28 mouse cellular contexts compared by ENCODE assay signal in the genomic region with DNA sequence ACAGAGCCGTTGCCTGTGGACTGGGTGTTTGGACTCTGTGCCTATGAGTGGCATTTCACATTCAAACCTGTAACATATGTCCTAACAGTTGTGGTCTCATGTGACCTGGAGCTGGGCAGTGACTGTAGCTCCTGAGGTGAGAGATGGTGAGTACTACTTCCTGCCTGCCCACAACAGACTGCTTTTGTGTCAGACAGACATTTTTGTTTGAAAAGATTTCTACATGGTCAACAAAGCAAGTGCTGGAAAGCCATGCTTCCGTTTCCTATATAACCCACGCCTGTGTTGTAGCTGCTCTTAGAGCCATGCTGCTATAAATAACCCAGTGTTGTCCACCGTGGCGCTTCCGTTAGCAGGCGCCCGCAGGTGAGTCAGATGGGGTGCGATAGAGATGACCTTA. TPM values are rescaled to one million over a fixed set of nuclear protein-coding genes. Genes with fewer than 3 reads are reported as not detected.
DNase-seq lines count a peak whose midpoint lies in the region; ATAC-seq and TF ChIP-seq lines count a peak whose summit lies in the region.
"Had no signal": no experiment of that assay in that cellular context is flagged by ENCODE, and none has a peak within 500 bp of the region (broad histone marks: within the 10 kb centered on the region; RNA-seq: fewer than 3 reads in every experiment).

No protein-coding gene starts in this region.

- no peak for TF ChIP-seq CTCF in heart, postnatal 0 days (IDR thresholded peaks at IDR 0.05; ENCODE audit: low read depth)
- TF ChIP-seq CTCF in E14TG2a.4 (conservative IDR thresholded peaks at IDR 0.05; ENCODE audit: low read length), result no peak

- H3K9ac ChIP-seq in heart, postnatal 0 days (replicated peaks; ENCODE audit: low read depth, low read length), result no peak overlapping the region
- no peak overlapping the region for H3K9ac ChIP-seq in midbrain, embryonic 13.5 days (replicated peaks)
- H3K9ac ChIP-seq: embryonic facial prominence, embryonic 13.5 days; forebrain, embryonic 12.5 days; forebrain, embryonic 15.5 days; heart, embryonic 15.5 days; hindbrain, embryonic 14.5 days had no signal

- no peak overlapping the region for H3K4me3 ChIP-seq in heart, postnatal 0 days (ENCODE audit: low read depth, low read length)
- no peak overlapping the region for H3K4me3 ChIP-seq in heart, embryonic 10.5 days
- peak overlapping the region; percentile 13; the same call in 1 of the 2 replicates for H3K4me3 ChIP-seq in E14TG2a.4 (replicated peaks; ENCODE audit: low read length)
- no peak overlapping the region for H3K4me3 ChIP-seq in midbrain, embryonic 13.5 days (replicated peaks)
- H3K4me3 ChIP-seq: embryonic facial prominence, embryonic 10.5 days; embryonic facial prominence, embryonic 13.5 days; erythroblast, embryonic 14.5 days; forebrain, embryonic 12.5 days; forebrain, embryonic 15.5 days; heart, embryonic 15.5 days had no signal

- no peak for ATAC-seq in heart, postnatal 0 days (ENCODE audit: insufficient read depth, low read depth)
- peak; percentile 20; the same call in 1 of the 2 replicates for ATAC-seq in megakaryocyte, adult 5-6 weeks (ENCODE audit: poor library complexity, severe bottlenecking)
- ATAC-seq in midbrain, embryonic 13.5 days, result no peak
- ATAC-seq: forebrain, embryonic 15.5 days; hindbrain, postnatal 0 days; inflammation-experienced regulatory T-cells, adult 6 months; Patski had no signal

- H3K4me1 ChIP-seq in heart, postnatal 0 days (ENCODE audit: control insufficient read depth, insufficient read depth), result no peaks in the 10 kb centered on the region
- H3K4me1 ChIP-seq in heart, embryonic 10.5 days, result peaks cover 5% of the 10 kb centered on the region; the same call in 1 of the 2 replicates
- no peaks in the 10 kb centered on the region for H3K4me1 ChIP-seq in E14TG2a.4 (replicated peaks; ENCODE audit: low read depth, low read length)
- no peaks in the 10 kb centered on the region for H3K4me1 ChIP-seq in midbrain, embryonic 13.5 days (replicated peaks)
- H3K4me1 ChIP-seq: embryonic facial prominence, embryonic 10.5 days; embryonic facial prominence, embryonic 13.5 days; forebrain, embryonic 12.5 days; forebrain, embryonic 15.5 days had no signal

- no peak for DNase-seq in heart, postnatal 0 days (ENCODE audit: low spot score)
- no peak for DNase-seq in heart, embryonic 10.5 days (ENCODE audit: low spot score)
- DNase-seq in 416B (ENCODE audit: low read depth), result peak; percentile 89
- no peak for DNase-seq in kidney, adult 18-20 months
- no peak for DNase-seq in left cerebral cortex, adult 9 months (ENCODE audit: low spot score in 2 of 2)
- DNase-seq: adrenal gland, adult 2 months; adrenal gland, postnatal 14 days; cerebellum, adult 11-12 months; cerebellum, adult 8-10 months; cerebellum, postnatal 10 days; cerebellum, postnatal 36 days; embryo, embryonic 11 days; gastrocnemius, postnatal 25 days; heart, postnatal 14 days; heart, postnatal 4 days had no signal

- no peaks in the 10 kb centered on the region for H3K27me3 ChIP-seq in heart, postnatal 0 days (ENCODE audit: control insufficient read depth, insufficient read depth, low read length)
- H3K27me3 ChIP-seq in heart, embryonic 10.5 days (ENCODE audit: insufficient read depth, poor library complexity, severe bottlenecking), result no peaks in the 10 kb centered on the region
- no peaks in the 10 kb centered on the region for H3K27me3 ChIP-seq in E14TG2a.4 (ENCODE audit: insufficient read depth, low read length)
- H3K27me3 ChIP-seq in midbrain, embryonic 13.5 days, result no peaks in the 10 kb centered on the region
- H3K27me3 ChIP-seq: embryonic facial prominence, embryonic 13.5 days; forebrain, embryonic 12.5 days; forebrain, embryonic 15.5 days; heart, embryonic 15.5 days; Patski had no signal

- no peak for TF ChIP-seq EP300 in heart, postnatal 0 days (IDR thresholded peaks at IDR 0.05; ENCODE audit: low read depth)

- H3K9me3 ChIP-seq in heart, postnatal 0 days (replicated peaks; ENCODE audit: control insufficient read depth, low read length), result no peaks in the 10 kb centered on the region; the same call in 1 of the 2 replicates
- peaks cover 7% of the 10 kb centered on the region; the same call in 1 of the 2 replicates for H3K9me3 ChIP-seq in heart, embryonic 10.5 days
- H3K9me3 ChIP-seq in E14TG2a.4 (ENCODE audit: low read length), result peaks cover 100% of the 10 kb centered on the region
- no peaks in the 10 kb centered on the region for H3K9me3 ChIP-seq in midbrain, embryonic 13.5 days
- H3K9me3 ChIP-seq: forebrain, embryonic 15.5 days; heart, embryonic 15.5 days had no signal

- peaks cover 34% of the 10 kb centered on the region for H3K36me3 ChIP-seq in heart, postnatal 0 days (replicated peaks; ENCODE audit: control insufficient read depth, insufficient read depth, low read length)
- peaks cover 51% of the 10 kb centered on the region for H3K36me3 ChIP-seq in heart, embryonic 10.5 days
- peaks cover 98% of the 10 kb centered on the region for H3K36me3 ChIP-seq in E14TG2a.4 (ENCODE audit: insufficient read depth, low read length)
- H3K36me3 ChIP-seq in midbrain, embryonic 13.5 days, result peaks cover 35% of the 10 kb centered on the region
- H3K36me3 ChIP-seq: forebrain, embryonic 15.5 days had no signal

- peak overlapping the region; percentile 13; the same call in 1 of the 2 replicates for H3K27ac ChIP-seq in heart, postnatal 0 days (ENCODE audit: low read depth)
- H3K27ac ChIP-seq in heart, embryonic 10.5 days, result no peak overlapping the region
- H3K27ac ChIP-seq in midbrain, embryonic 13.5 days, result no peak overlapping the region
- H3K27ac ChIP-seq: embryonic facial prominence, embryonic 10.5 days; embryonic facial prominence, embryonic 13.5 days; forebrain, embryonic 12.5 days; forebrain, embryonic 15.5 days; heart, embryonic 15.5 days; hindbrain, embryonic 14.5 days; hindbrain, postnatal 0 days had no signal

- H3K4me2 ChIP-seq in heart, postnatal 0 days (ENCODE audit: low read depth, low read length), result no peak overlapping the region
- no peak overlapping the region for H3K4me2 ChIP-seq in midbrain, embryonic 13.5 days (replicated peaks)
- H3K4me2 ChIP-seq: embryonic facial prominence, embryonic 13.5 days; forebrain, embryonic 12.5 days; forebrain, embryonic 15.5 days; heart, embryonic 15.5 days; hindbrain, embryonic 14.5 days had no signal

- WGBS in heart, postnatal 0 days, result 38% methylated on average over 9 of the region's 9 CpGs
- 65% methylated on average over 9 of the region's 9 CpGs for WGBS in heart, embryonic 10.5 days
- WGBS in midbrain, embryonic 13.5 days, result 91% methylated on average over 9 of the region's 9 CpGs

RNA-seq across cellular contexts. Expression of a gene that starts 11.5 kb away (rescaled TPM):
- total RNA-seq in heart, postnatal 0 days (2014; rRNA removed; ENCODE audit: low replicate concordance), result 5.4 and 10.0 TPM in 2 replicates
- 3.9 and 4.5 TPM in 2 replicates for polyA plus RNA-seq in heart, postnatal 0 days (2015; fragmentation: Nextera tagmentation; extraction: Ambion mirVana)
- polyA plus RNA-seq in heart, embryonic 10.5 days (2016; fragmentation: Nextera tagmentation; extraction: Ambion mirVana), result 11.5 and 14.6 TPM in 2 replicates
- total RNA-seq in megakaryocyte, adult 5-6 weeks (2015), result 1.2 and 2.4 TPM in 2 replicates
- total RNA-seq in megakaryocyte, adult 5-6 weeks (2017), result 4.6 and 6.9 TPM in 2 replicates
- 8.8 and 9.7 TPM in 2 replicates for polyA plus RNA-seq in midbrain, embryonic 13.5 days (2015; fragmentation: Nextera tagmentation; extraction: Ambion mirVana)

RNA-seq across cellular contexts. Expression of a gene that starts 11.5 kb away (rescaled TPM):
- 29.8 and 43.3 TPM in 2 replicates for total RNA-seq in heart, postnatal 0 days (2014; rRNA removed; ENCODE audit: low replicate concordance)
- polyA plus RNA-seq in heart, postnatal 0 days (2015; fragmentation: Nextera tagmentation; extraction: Ambion mirVana), result 22.0 and 22.8 TPM in 2 replicates
- 33.5 and 45.1 TPM in 2 replicates for polyA plus RNA-seq in heart, embryonic 10.5 days (2016; fragmentation: Nextera tagmentation; extraction: Ambion mirVana)
- total RNA-seq in megakaryocyte, adult 5-6 weeks (2015), result 29.8 TPM in 2 replicates
- 21.2 and 24.5 TPM in 2 replicates for total RNA-seq in megakaryocyte, adult 5-6 weeks (2017)
- 20.2 and 22.5 TPM in 2 replicates for polyA plus RNA-seq in midbrain, embryonic 13.5 days (2015; fragmentation: Nextera tagmentation; extraction: Ambion mirVana)

RNA-seq across cellular contexts. Expression of a gene that starts 21.9 kb away (rescaled TPM):
- 63.1 and 65.0 TPM in 2 replicates for total RNA-seq in heart, postnatal 0 days (2014; rRNA removed; ENCODE audit: low replicate concordance)
- polyA plus RNA-seq in heart, postnatal 0 days (2015; fragmentation: Nextera tagmentation; extraction: Ambion mirVana), result 75.8 and 80.6 TPM in 2 replicates
- polyA plus RNA-seq in heart, embryonic 10.5 days (2016; fragmentation: Nextera tagmentation; extraction: Ambion mirVana), result 92.4 and 124 TPM in 2 replicates
- 23.8 and 32.6 TPM in 2 replicates for total RNA-seq in megakaryocyte, adult 5-6 weeks (2015)
- total RNA-seq in megakaryocyte, adult 5-6 weeks (2017), result 5.6 and 13.1 TPM in 2 replicates
- polyA plus RNA-seq in midbrain, embryonic 13.5 days (2015; fragmentation: Nextera tagmentation; extraction: Ambion mirVana), result 17.6 and 18.2 TPM in 2 replicates
